Mouse (Mus musculus): ENCODE results near the gene Zbtb42. TPM values are rescaled to one million over a fixed set of nuclear protein-coding genes. Genes with fewer than 3 reads are reported as not detected.
A peak's percentile ranks its signal among the peaks of the same experiment; 100 is the strongest.

The Zbtb42 gene
- polyA plus RNA-seq, 1 experiment from 2014 or later, result 6.4 TPM

DNA sequence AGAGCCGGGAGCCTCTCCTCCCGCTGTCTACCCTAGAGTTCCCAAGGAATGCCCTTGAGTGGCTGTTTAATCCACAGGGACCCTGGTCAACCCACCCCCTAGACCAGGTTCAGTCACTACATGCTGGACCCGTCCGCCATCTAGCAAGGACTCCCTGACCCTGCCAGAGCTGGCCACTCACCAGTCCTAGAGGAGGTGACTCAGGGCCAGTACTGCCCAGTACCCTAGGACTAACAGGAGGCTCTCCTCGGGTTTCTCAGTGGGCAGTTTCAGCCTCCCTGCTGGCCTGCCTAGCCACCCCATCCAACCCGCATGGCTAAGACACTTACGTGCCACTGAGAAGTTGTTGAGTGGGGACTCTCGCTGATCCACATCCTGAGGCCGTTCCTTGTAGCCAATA, 16.8 kb upstream of the Zbtb42 start:
- ATAC-seq (ENCODE audit: insufficient number of reproducible peaks, low FRiP score), result no peak
- Histone ChIP-seq H3K4me3 (no peak overlapping the region), H3K36me3 (peaks cover 91% of the 10 kb centered on the region), H3K27me3 (replicated peaks) (no peaks in the 10 kb centered on the region), H3K9ac (peak overlapping the region; percentile 33), H3K27ac (ENCODE audit: poor library complexity, severe bottlenecking) (peak overlapping the region; percentile 93), H3K4me2 (peak overlapping the region; percentile 64), H3K4me1 (replicated peaks) (peaks cover 85% of the 10 kb centered on the region), H3K9me3 (replicated peaks) (no peaks in the 10 kb centered on the region)
- WGBS, result 62% methylated on average over 9 of the region's 9 CpGs

DNA sequence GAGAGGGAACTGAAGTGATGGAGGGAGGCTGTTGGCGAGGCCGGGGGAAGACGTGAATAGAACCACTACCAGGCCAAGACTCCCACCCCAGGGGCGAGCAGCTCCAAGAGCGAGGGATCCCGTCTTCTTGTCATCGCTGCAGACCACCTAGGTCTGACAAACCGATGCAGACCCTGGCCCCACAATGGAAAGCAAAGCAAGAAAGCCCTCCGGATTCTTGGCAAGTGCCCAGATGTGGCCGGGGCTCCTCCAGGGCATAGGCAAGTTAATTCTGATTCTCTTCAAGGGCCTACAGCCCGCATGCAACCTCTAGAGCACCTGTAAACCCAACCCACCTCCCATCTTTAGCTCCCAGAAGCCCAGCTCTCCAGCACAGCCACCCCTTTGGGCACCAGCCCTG, 15.3 kb upstream of the Zbtb42 start:
- peaks cover 99% of the 10 kb centered on the region for H3K4me1 ChIP-seq (replicated peaks)
- no peak overlapping the region for H3K4me3 ChIP-seq
- no peak for ATAC-seq (ENCODE audit: insufficient number of reproducible peaks, low FRiP score)
- H3K4me2 ChIP-seq, result no peak overlapping the region
- H3K27ac ChIP-seq (ENCODE audit: poor library complexity, severe bottlenecking), result peak overlapping the region; percentile 93; the same call in 1 of the 2 replicates
- H3K36me3 ChIP-seq, result peaks cover 91% of the 10 kb centered on the region
- 85% methylated on average over 11 of the region's 11 CpGs for WGBS
- H3K9me3 ChIP-seq (replicated peaks), result no peaks in the 10 kb centered on the region
- H3K27me3 ChIP-seq (replicated peaks), result no peaks in the 10 kb centered on the region
- H3K9ac ChIP-seq, result peak overlapping the region; percentile 33; the same call in 1 of the 2 replicates

DNA sequence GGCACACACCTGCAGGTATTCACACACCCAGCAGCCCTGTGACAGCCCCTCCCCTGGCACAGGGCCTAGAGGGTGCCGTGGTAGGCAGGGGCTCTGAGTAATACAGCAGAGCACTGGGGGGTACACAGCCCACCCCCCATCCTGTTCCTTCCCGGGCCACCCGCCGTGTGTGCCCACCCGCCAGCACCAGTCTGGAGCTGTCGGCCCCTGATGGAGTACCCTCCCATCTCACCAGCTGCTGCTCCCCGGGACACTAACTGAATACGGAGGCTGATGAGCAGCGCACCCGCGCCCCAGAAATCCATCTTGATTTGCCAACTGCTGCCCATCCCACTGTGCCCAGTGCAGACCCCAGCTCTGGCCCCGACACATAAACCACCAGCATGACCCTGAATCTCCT, 14.9 kb upstream of the Zbtb42 start:
- 95% methylated on average over 12 of the region's 12 CpGs for WGBS
- Histone ChIP-seq H3K27ac (ENCODE audit: poor library complexity, severe bottlenecking) (peak overlapping the region; percentile 93), H3K4me1 (replicated peaks) (peaks cover 100% of the 10 kb centered on the region), H3K4me2 (no peak overlapping the region), H3K4me3 (no peak overlapping the region), H3K36me3 (peaks cover 91% of the 10 kb centered on the region), H3K9me3 (replicated peaks) (no peaks in the 10 kb centered on the region), H3K9ac (peak overlapping the region; percentile 33; the same call in 1 of the 2 replicates), H3K27me3 (replicated peaks) (no peaks in the 10 kb centered on the region)
- ATAC-seq (ENCODE audit: insufficient number of reproducible peaks, low FRiP score), result no peak

DNA sequence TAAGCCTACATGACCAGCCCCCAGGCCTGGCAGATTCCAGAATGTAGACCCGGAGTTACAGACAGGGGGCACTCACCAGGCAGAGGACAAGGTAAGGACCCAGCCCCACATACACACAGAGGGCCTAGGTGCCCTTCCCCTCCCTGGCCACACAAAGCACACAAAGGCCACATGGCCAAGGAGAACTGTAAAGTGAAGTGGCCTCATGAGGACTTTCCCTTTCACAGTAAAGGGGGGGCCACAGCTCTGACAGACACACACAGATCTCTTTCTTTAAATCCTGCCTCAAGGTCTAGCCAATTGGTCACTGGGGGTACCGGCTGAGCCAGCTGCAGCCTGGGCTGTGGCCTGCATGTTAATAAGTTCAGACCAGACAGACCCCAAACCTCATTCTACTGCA, 14.5 kb upstream of the Zbtb42 start:
- WGBS, result 47% methylated on average over 2 of the region's 2 CpGs
- Histone ChIP-seq H3K9me3 (replicated peaks) (no peaks in the 10 kb centered on the region), H3K4me2 (no peak overlapping the region), H3K9ac (peak overlapping the region; percentile 33; the same call in 1 of the 2 replicates), H3K4me1 (replicated peaks) (peaks cover 100% of the 10 kb centered on the region), H3K36me3 (peaks cover 91% of the 10 kb centered on the region), H3K27me3 (replicated peaks) (no peaks in the 10 kb centered on the region), H3K4me3 (no peak overlapping the region), H3K27ac (ENCODE audit: poor library complexity, severe bottlenecking) (peak overlapping the region; percentile 88)
- no peak for ATAC-seq (ENCODE audit: insufficient number of reproducible peaks, low FRiP score)

DNA sequence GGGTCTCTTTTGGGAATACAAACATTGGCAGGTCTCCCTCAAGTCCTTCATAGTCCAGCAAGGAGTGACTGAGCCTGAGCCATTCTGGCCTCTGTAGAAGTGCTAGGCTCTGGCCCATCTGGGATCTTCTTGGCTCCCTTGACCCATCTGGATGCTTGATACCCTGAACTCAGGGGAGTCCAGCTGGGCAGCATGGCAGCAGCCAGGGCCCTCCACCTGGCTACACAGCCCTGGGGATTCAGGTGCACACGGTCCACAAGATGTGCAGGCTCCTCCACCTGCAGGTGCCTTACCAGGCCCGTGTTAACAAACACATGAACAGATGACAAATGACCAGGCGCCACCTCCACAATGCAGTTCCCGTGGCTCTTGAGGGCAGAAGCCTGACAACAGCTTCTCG, 14.0 kb upstream of the Zbtb42 start:
- H3K4me3 ChIP-seq, result no peak overlapping the region
- WGBS, result 72% methylated on average over 5 of the region's 5 CpGs

DNA sequence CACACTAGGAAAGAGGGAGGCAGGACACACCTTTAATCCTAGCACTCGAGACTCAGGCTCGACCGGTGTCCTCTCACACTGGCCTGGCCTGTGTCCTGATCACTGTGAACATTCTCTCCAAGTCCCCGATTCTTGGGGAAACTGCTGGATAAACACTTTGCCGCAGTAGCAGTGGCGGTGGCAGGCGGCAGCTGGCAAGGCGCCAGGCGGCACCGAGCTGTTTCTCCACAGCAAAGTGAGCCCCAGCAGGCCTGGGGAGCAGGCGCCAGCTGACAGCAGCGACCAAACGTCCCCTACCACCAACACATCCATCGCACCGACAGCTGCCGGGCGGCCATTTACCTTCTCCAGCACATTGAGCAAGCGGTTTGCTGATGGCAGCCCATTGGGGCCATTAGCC, 13.2 kb upstream of the Zbtb42 start:
- peaks cover 92% of the 10 kb centered on the region for H3K36me3 ChIP-seq
- 35% methylated on average over 18 of the region's 18 CpGs for WGBS

More for the DNA sequence above, 14.0 kb upstream of the Zbtb42 start:
- Histone ChIP-seq H3K36me3 (peaks cover 91% of the 10 kb centered on the region), H3K9me3 (replicated peaks) (no peaks in the 10 kb centered on the region), H3K27ac (ENCODE audit: poor library complexity, severe bottlenecking) (peak overlapping the region; percentile 88), H3K9ac (peak overlapping the region; percentile 60; the same call in 1 of the 2 replicates), H3K4me1 (replicated peaks) (peaks cover 100% of the 10 kb centered on the region), H3K4me2 (0 out of 2 replicates have a peak overlapping the region, but pooled peaks have one; percentile 42), H3K27me3 (replicated peaks) (no peaks in the 10 kb centered on the region)
- no peak for ATAC-seq (ENCODE audit: insufficient number of reproducible peaks, low FRiP score)

DNA sequence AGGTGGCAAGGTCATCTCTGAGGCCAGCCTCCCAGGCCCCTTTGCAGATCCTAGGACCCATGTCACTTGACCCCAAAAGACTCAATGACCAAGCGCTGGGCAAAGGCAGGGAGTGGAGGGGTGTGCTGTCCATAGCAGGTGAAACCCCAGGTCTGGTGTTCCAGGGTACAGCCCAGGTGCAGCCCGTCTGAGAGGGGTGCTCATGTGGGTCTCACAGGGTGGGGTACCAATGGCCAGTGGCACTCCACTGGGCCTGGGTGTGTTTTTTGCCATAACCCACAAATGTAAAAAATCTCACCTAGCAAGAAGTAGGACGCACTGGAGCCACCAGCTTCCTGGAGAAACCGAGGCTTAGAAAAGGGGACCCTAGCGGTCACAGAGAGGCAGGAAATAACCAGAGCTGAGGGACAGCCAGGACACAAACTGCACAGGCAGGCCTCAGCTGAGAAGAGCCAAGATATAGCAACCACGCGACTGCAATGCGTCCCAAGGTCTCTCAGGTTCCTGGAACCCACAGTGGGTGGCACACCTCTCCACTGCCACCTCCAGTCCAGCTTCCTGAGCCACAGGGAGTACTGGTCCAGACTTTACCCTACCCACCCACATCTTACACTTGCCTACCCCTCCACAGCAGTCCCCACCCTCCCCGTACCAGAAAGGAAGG, 12.6 kb upstream of the Zbtb42 start:
- peaks cover 96% of the 10 kb centered on the region for H3K36me3 ChIP-seq
- H3K27me3 ChIP-seq (replicated peaks), result no peaks in the 10 kb centered on the region
- H3K27ac ChIP-seq (ENCODE audit: poor library complexity, severe bottlenecking), result peak overlapping the region; percentile 88
- no peak for ATAC-seq (ENCODE audit: insufficient number of reproducible peaks, low FRiP score)
- 80% methylated on average over 9 of the region's 9 CpGs for WGBS
- H3K4me3 ChIP-seq, result no peak overlapping the region
- H3K9ac ChIP-seq, result peak overlapping the region; percentile 36
- H3K4me2 ChIP-seq, result peak overlapping the region; percentile 42
- H3K4me1 ChIP-seq (replicated peaks), result peaks cover 100% of the 10 kb centered on the region
- no peaks in the 10 kb centered on the region for H3K9me3 ChIP-seq (replicated peaks)

More for the DNA sequence above, 13.2 kb upstream of the Zbtb42 start:
- no peak for ATAC-seq (ENCODE audit: insufficient number of reproducible peaks, low FRiP score)
- Histone ChIP-seq H3K9me3 (replicated peaks) (no peaks in the 10 kb centered on the region), H3K4me1 (replicated peaks) (peaks cover 100% of the 10 kb centered on the region), H3K27me3 (replicated peaks) (no peaks in the 10 kb centered on the region), H3K27ac (ENCODE audit: poor library complexity, severe bottlenecking) (peak overlapping the region; percentile 88), H3K4me2 (peak overlapping the region; percentile 42), H3K4me3 (no peak overlapping the region), H3K9ac (peak overlapping the region; percentile 60)

DNA sequence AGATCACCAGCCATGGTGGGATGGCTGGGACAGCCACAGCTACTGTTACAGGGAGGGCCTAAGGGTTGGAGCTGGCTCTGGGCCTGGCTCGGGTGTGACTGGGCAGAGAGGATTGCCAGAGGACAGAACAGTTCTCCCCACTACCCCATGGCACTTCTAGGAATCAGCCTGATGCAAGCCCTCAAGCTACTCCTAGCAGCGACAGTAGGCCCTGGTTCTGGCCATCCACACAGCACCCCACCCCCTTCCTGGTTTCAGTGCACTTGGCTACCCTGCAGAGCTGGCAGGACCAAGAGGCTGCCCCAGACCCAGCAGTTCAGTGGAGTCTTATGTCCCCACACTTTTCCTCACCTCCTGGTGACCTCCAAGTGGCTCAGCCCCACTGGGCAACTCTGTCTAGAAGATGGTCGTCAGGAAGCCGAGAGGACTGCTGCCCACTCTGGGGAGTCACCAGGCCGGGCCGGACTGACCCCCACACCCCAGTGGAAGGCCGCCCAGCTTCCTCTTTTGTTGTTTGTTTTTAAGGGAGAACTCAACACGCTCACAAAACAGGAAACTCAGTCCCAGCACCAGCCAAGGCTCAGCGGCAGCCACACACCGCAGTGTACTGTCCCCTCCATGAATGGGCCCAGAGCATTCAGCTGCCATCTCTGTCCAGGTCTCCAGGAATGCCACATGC, 10.9 kb upstream of the Zbtb42 start:
- Histone ChIP-seq H3K4me2 (no peak overlapping the region), H3K27ac (ENCODE audit: poor library complexity, severe bottlenecking) (peak overlapping the region; percentile 88)

DNA sequence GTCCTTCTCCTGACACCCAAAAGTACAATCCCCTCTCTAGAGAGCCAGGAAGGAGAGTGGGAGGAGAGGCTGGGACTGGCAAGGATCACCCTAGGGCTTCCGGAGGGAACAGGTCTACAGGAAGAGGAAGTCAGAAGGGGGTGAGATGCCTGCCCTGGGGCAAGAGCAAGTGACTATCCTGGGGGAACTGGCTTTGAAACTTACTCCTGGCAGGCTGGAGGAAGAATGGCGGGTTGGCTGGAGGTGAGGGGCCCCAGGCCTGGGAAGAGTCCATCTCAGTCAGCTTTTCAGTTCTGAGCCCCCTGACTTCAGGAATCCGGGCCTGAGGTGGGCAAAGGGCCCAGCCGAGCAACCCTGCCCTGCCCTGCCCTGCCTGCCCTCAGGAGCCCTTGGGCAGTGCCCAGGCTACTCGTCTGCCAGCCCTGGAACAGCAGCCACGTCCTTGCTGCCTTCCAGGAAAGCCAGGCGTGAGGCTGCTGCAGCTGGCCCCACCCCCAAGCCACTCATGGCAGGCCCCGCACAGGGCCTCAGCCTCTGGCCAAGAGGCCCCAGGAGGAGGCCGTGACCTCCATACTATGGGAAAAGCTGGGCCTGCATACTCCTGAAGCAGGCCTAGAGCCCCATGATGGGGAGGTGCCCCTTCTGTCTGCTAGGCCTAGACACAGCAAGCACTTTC, 7.8 kb upstream of the Zbtb42 start:
- Histone ChIP-seq H3K4me3 (peak overlapping the region; percentile 87), H3K9me3 (replicated peaks) (no peaks in the 10 kb centered on the region), H3K36me3 (peaks cover 59% of the 10 kb centered on the region), H3K9ac (peak overlapping the region; percentile 100), H3K4me1 (replicated peaks) (peaks cover 85% of the 10 kb centered on the region), H3K27me3 (replicated peaks) (no peaks in the 10 kb centered on the region), H3K4me2 (peak overlapping the region; percentile 80), H3K27ac (ENCODE audit: poor library complexity, severe bottlenecking) (peak overlapping the region; percentile 99)
- WGBS, result 26% methylated on average over 9 of the region's 9 CpGs
- ATAC-seq (ENCODE audit: insufficient number of reproducible peaks, low FRiP score), result no peak

More for the DNA sequence above, 10.9 kb upstream of the Zbtb42 start:
- 69% methylated on average over 10 of the region's 10 CpGs for WGBS
- Histone ChIP-seq H3K9ac (peak overlapping the region; percentile 54), H3K27me3 (replicated peaks) (no peaks in the 10 kb centered on the region), H3K4me1 (replicated peaks) (peaks cover 100% of the 10 kb centered on the region), H3K9me3 (replicated peaks) (no peaks in the 10 kb centered on the region), H3K36me3 (peaks cover 88% of the 10 kb centered on the region), H3K4me3 (no peak overlapping the region)
- ATAC-seq (ENCODE audit: insufficient number of reproducible peaks, low FRiP score), result no peak

DNA sequence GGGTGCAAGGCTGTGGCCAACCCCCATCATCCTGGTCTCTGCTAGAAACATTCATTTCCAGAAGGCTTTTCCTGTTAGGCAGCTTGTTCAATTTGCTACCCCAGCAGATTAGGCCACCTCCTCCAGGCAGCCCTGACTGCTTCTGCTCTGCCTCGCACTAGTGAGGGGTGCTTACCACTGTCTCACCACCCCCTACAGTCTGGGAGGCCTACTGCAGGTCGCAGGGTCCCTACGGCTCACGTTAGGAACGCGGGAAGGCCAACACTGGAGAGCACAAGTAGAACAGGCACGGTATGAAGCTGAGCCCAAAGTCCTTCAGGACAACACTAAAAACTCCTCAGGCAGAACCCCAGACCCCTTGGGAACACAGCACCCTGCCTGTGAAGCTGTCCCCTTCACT, 6.7 kb upstream of the Zbtb42 start:
- peaks cover 74% of the 10 kb centered on the region for H3K4me1 ChIP-seq (replicated peaks)
- peak overlapping the region; percentile 100 for H3K9ac ChIP-seq
- 76% methylated on average over 7 of the region's 7 CpGs for WGBS
- ATAC-seq (ENCODE audit: insufficient number of reproducible peaks, low FRiP score), result no peak
- H3K9me3 ChIP-seq (replicated peaks), result no peaks in the 10 kb centered on the region
- H3K4me3 ChIP-seq, result peak overlapping the region; percentile 87
- H3K27me3 ChIP-seq (replicated peaks), result no peaks in the 10 kb centered on the region
- peak overlapping the region; percentile 80 for H3K4me2 ChIP-seq
- H3K36me3 ChIP-seq, result peaks cover 49% of the 10 kb centered on the region
- H3K27ac ChIP-seq (ENCODE audit: poor library complexity, severe bottlenecking), result peak overlapping the region; percentile 99
